Mouse (Mus musculus) neural tube, embryonic 10.5 days (tissue): ENCODE data around the gene Nup50.

Experiments
- DNase-seq: peaks from one replicate; pipeline ENCODE4 v3.0.0-alpha.2; 2017; ENCODE audit warnings: low spot score; ENCODE audit errors: extremely low spot score

Gene Nup50

DNA sequence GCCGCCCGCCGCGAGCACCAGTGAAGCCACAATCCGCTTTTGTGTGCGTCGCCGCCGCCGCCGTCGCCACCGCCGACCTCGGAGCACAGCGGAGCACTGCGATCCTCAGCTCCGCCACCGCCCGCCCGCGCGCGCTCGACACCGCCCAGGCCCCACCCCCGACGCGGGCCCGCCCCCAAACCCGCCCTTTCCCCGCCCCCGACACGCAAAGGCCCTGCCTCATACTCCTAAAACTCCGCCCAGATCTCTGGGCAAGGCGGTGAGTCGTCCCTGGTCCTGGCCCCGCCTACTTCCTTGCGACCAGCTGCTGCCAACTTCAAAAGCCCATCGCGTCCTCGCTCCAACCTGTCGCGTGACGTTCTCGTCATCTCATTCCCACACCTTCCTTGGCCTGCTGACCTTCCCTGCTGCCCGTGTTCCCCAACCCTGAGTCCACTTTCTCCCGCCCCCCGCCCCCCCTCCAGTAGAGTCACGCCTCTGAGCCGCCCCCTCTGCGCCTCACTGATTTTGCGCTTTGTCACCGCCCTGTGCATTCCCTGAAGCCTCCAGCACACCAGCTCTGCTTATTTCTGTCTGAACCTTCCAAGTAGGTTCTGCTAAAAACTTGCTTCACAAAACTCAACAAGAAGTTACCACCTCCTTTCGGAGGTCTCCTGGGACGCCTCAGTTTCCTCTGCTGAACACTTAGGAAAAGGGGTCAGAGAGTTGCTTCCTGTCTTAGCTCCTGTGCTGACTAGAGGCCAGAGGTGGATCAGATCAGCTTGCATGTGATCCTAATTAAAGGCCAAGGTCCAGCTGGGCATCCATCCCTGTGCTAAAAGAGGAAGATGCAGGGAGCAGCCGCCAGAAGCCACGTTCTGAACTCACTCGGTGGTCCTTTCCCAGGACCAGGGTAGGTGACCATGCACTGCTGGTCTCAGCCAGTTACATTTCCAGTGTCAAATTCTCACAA is 64.9 kb downstream of the Nup50 start, which contains the start of gene 5031439G07Rik:
TSS of gene 5031439G07Rik (minus strand) at position 678 of the 952 bp plus-strand sequence.
- DNase-seq = peak; percentile 95

DNA sequence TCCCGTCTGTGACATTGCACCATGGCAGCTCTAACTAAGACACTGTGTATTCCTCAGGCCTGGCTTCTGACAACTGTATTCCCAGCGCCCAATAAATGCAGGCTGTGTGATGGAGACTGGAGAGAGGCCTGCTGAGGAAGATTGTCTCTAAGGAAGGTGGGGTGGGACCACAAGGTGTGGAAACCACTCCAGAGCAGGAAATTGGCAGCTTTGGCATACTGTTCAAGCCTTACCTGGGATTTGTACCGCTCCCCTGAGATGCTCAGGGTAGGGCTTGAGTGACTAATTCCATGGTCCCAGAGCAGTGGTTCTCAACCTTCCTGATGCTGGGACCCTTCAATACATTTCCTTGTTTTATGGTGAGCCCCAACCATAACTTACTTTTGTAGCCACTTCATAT is 65.9 kb downstream of the Nup50 start:
- DNase-seq = no peak

DNA sequence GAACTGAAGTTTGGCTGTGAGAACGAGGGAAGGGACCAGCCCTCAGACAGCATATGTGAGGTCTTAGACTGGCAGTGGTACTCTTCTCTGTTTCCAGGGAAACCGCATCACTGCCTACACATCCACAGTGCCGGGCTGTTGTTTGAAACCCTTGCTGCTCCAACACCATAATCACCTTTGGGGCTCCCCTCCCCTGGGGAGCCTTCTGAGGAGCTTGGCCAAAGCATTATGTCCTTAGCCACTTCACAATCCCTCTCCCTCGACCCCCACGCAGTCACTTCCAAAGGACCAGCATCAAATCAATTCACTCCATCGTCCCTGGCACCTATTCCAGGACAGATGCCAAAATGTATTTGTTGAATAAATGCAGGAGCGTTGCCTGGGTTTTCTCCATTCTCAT is 66.6 kb downstream of the Nup50 start:
- no peak for DNase-seq
